Mouse (Mus musculus): ENCODE results near the gene Kctd21.

Gene Kctd21

GRCm38 (mm10) chr7:97386806-97387370 is 54.8 kb downstream of the Kctd21 start:
- DNase-seq (ENCODE audit: low read depth) = no peak

DNA sequence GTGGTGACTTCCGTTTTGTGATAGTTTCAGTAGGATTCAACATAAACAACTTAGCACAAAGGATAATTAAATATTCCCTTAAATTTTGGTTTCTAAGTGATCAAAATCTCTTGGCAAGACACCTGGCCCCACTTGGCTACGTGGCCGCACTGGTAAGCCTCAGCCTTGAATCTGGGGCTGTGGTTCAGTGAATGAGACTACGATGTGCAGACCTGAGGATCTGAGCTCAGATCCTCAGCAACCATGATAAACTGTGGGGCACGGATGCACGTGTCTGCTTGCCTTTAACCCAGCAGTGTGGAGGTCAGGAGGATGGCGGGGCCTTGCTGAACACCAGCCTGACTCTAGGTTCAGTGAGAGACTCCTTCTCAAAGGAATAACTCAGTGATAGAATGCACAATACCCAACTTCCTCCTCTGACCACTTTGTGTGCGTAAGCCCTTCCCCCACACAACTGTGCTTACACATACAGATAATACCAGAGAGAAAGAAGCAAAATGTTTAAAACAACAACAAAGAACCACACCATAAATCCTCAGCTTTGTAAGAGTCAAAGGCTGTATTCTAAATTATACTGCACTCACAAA is 55.5 kb downstream of the Kctd21 start:
- DNase-seq (ENCODE audit: low read depth) = no peak

GRCm38 (mm10) chr7:97388541-97388940 is 56.4 kb downstream of the Kctd21 start:
- DNase-seq (ENCODE audit: low read depth) = no peak

- no peak for DNase-seq (ENCODE audit: low read depth)
Measured at GRCm38 (mm10) chr7:97391293-97392078, 59.4 kb downstream of the Kctd21 start.

GRCm38 (mm10) chr7:97392079-97392445 is 59.9 kb downstream of the Kctd21 start:
- DNase-seq (ENCODE audit: low read depth) = no peak

- no peak for DNase-seq (ENCODE audit: low read depth)
Measured at GRCm38 (mm10) chr7:97394375-97394774, 62.2 kb downstream of the Kctd21 start.

- DNase-seq (ENCODE audit: low read depth) = no peak
Measured at GRCm38 (mm10) chr7:97398943-97399342, 66.8 kb downstream of the Kctd21 start.

All from c-Kit-positive CD71-positive TER-119-negative erythroid progenitor cells, embryonic 14.5 days (primary cell).